Mouse (Mus musculus) right cerebral cortex, postnatal 10 days (tissue): ENCODE results near the gene Gm20388.
"Not testable (repeated sequence)": the region's sequence is repeated elsewhere in the genome, so short reads cannot be mapped to it uniquely, and the experiment has no call there.

Experiments used
- DNase-seq, 2 experiments: peaks; one replicate each; pipeline ENCODE4 v3.0.0; 2021; ENCODE audit warnings: low spot score in 2 of 2

The Gm20388 gene

DNA sequence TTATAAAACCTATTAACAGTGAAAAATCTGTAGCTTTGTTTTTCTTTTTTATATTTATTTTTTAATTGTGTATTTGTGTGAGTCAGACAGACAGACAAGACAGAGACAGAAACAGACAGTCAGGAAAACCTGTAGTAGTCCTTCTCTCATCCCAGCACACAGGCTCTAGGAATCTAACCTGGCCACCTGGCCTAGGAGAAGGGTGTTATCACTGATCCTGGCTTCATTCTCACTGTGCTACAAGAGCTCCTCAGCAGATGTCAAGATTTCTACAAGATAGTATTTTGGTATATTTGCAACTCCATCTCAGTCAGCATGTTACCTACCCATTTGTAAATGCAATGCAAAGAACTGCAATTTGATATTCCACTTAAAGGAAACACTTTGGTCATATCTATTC, 3100.7 kb downstream of the Gm20388 start:
- no peak for DNase-seq

DNA sequence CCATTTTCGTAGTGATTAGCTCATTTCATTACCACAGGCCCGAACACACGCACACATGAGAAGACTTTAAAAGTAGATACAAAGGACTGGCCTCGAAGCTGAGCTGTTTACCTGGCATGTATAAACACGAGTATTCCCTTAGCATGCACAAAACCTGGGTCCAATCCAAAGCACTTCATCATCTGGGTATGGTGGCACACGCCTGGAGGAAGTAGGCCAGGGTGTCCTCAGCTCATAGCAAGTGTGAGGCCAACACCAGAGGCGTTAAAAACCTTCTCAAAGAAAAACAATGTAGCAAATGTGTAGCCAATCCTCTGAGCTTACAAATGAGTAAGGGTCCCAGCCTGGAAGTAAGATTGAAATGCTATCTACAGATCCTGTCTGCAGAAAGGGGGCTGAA, 3103.8 kb downstream of the Gm20388 start:
- DNase-seq, result no peak

DNA sequence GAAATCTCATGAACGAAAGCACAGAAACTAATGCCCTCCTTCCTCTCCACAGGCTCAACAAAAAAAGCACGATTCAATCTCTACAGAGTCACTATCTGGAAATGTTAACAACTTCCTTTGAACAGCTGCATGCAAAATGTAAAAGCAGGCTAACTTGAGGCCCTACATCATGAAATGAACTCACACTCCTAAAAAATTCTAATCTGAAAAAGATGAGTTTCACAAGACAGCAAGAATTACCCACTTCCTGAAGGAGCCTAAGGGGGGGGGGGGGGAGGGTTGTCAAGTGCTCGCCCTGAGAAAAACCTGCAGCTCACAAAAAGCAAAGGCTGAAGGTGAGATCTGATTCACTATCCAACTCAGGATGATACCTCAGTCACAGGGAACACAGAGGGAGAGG, 3104.4 kb downstream of the Gm20388 start:
- DNase-seq, result no peak

DNA sequence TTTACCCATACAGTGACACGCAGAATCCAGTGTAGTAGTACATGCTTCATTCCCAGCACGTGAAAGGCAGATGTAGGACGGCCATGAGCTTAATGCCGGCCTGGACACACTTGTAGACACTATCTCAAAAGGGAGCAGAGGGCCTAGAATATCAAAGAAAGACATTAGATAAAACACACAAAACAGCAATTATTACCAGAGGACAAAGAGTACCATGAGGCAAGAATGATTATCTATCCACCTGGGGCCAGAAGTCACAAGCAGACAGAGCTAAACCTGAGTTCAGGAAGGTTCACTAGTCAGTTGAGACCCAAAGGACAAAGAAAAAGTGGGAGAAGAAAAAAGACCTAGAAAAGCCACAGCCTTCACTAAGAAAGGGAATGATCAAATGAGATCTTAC, 3106.5 kb downstream of the Gm20388 start:
- DNase-seq, result no peak

- no peak for DNase-seq
Measured at GRCm38 (mm10) chr8:123018484-123019164, 3108.0 kb downstream of the Gm20388 start.

GRCm38 (mm10) chr8:123020084-123020483, 3109.4 kb downstream of the Gm20388 start:
- DNase-seq, result no peak

DNA sequence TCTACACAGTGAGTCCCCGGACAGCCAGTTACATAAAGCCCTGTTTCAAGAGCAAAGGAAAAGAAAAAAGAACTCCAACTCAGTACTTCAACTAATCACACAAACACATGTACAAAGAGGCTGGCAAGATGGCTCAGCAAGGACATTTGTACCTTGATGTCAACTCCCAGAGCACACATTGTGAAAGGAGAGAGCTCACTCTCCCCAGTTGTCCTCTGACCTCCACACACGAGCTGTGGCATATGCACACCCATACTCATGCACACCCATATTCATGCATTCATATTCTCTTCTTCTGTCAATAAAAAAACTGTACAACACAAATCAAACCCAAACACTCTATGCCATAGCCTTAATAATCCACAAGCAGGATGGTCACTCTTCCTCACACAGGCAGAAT, 3110.2 kb downstream of the Gm20388 start:
- no peak for DNase-seq

DNA sequence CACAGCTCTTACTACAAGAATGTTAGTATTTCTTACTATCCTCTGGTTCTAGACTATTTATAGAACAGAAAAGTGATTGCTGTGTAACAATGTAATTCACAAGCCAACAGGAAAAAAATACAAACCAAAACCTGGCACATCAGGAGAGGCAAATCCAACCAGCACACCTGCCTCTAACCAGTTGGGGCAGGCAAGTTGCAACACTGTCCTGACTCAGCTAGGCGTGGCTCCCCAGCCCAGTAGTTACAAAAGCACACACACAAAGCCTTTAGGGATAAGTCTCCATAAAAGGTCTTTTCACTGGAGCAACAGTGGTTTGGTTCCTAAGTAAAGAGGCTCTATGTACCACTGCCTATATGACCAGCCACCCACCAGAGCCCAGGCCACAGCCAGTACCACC, 3110.6 kb downstream of the Gm20388 start:
- DNase-seq, result no peak

- no peak for DNase-seq
Measured at GRCm38 (mm10) chr8:123022727-123023126, 3112.1 kb downstream of the Gm20388 start.

GRCm38 (mm10) chr8:123024226-123024625, 3113.6 kb downstream of the Gm20388 start:
- no peak for DNase-seq

DNA sequence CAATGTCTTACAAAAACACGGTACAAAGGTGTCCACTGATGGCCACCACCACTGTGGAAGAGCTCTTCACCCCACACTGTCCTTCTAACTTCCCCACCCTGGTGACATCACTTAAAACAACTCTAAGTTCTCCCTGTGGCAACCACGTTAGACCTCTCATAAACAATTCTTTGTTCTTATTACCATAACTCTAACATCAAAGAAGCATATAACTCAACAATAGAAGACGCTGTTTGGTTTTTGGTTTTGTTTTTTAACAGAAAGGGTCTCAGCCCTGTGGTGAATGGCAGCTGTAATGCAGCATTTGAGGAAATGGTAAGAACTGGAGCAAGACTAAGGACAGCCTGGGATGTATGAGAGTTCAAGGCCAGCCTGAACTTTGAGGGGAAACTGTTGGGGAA, 3115.3 kb downstream of the Gm20388 start:
- DNase-seq, result no peak

DNA sequence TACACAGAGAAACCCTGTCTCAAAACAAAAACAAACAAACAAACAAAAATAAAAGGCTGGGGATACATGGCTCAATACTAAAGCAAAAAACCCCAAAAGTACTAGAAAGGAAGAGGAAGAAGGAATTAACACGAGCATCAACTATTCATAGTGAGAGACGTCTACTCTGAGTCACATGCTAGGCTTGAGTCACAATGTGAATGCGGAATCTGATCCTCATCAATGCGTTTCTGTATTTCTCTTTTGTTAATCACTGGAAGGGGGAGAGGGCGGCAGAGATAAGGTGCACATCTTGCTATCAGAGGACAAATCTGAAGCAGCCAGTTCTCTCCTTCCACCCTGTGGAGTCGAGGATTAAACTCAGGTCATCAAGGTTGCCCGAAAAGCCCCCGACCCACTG, 3117.1 kb downstream of the Gm20388 start:
- DNase-seq, result no peak

DNA sequence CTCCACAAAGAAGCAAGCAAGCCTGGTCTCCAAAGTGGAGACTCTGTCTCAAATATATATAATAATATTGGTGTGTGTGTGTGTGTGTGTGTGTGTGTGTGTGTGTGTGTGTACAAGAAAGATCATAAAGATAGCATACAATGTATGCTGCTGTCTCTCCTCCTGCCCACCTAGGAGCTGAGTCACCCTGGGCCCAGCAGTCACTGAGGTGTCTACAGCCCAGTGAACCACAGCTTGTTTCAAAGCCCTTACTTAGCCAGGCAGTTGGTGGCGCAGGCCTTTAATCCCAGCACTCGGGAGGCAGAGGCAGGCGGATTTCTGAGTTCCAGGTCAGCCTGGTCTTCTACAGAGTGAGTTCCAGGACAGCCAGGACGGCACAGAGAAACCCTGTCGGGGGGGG, 3119.4 kb downstream of the Gm20388 start:
- DNase-seq, result not testable (repeated sequence)

DNA sequence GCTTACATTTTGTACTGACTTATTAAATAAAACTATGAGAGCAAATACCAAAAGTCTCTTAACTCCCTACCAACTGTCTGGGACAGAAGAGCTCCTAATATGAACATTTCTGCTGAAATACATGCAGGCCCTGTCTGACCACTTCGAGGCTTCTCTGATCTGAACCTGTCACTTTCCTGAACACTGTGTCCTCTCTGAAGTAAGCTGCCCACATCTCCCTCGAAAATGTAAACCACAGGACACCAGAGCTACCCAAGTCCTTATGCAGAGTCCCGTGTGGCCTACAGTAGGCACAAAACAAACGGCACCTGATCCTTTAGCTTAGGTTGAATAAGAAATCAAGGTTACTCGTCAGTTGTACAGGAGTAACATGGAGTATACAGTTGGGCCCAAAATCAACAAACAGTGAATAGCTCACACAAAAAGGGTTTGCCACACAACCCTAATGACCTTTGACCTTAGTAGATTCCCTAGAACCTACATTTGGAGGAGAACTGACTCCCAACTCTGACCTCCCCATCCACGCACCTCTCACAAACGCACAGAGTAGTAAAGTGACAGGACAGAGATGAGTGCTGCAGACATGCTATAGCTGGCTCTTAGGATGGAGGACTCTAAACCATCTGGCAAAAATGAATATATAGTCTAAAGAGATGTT, 3120.8 kb downstream of the Gm20388 start:
- DNase-seq, result no peak

DNA sequence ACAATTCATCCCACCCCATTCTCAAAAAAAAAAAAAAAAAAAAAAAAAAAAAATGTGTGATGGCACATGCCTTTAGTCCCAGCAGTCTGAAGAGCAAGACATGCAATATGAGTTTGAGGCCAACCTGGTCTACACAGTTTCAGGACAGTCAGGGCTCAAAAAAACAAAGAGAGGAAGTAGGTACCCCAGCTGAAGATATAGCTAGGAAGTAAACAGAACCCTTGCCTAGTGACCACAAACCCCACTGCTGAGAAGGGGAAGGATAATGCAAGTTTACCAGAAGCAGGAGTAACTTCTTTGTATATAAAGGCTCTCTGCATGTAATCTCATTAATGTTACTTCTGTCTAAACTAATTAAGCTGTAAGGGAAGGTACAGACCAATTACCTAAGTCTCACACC, 3122.1 kb downstream of the Gm20388 start:
- no peak for DNase-seq

- DNase-seq, result no peak
Measured at GRCm38 (mm10) chr8:123033431-123033830, 3122.8 kb downstream of the Gm20388 start.

GRCm38 (mm10) chr8:123034171-123034570, 3123.5 kb downstream of the Gm20388 start:
- DNase-seq, result no peak

- DNase-seq, result no peak
Measured at GRCm38 (mm10) chr8:123036956-123037355, 3126.3 kb downstream of the Gm20388 start.

- DNase-seq, result no peak
Measured at GRCm38 (mm10) chr8:123037487-123037886, 3126.8 kb downstream of the Gm20388 start.

DNA sequence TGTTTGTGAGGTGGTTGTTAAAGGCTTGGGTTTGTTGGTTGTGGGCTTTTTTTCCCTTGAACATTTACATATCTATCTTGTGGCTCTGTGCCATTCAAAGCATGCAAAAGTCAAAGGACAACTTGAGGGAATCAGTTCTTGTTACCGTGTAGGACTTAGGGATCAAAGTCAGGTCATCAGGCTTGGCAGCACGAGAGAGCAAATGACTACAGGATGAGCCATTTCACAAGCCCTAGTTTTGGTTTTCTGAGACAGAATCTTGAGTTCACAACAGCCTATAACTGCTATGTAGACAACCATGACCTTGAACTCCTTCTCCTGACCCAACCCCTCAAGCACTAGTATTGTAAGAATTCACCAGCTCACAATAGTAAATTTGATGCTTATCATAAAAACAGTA, 3127.7 kb downstream of the Gm20388 start:
- DNase-seq, result no peak

GRCm38 (mm10) chr8:123039376-123040109, 3128.9 kb downstream of the Gm20388 start:
- no peak for DNase-seq

- DNase-seq, result no peak
Measured at GRCm38 (mm10) chr8:123040110-123040650, 3129.5 kb downstream of the Gm20388 start.
